Mouse (Mus musculus): ENCODE data around the gene Catsperz. TPM values are rescaled to one million over a fixed set of nuclear protein-coding genes. Genes with fewer than 3 reads are reported as not detected.

Gene Catsperz
- polyA plus RNA-seq, 2 experiments: 5.4 to 5.6 TPM

DNA sequence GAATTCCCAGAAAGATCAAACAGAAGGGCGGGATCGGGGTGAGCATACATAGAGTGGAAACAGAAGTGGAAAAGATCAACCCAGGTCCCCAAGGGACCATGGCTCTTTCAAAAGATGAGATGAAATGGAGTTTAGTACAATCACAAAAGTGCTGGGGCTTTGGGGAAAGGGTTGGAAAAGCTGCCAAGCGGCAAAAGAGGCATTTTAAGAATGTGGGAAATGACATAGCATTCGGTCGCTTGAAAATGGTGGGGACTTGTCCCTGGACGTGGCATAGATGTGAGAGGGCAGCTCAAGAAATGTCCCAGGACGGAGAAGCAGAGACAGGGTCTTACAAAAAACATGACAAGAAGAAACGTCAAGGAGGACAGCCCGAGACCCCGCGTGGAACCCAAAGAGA is 16.2 kb downstream of the Catsperz start:
- Histone ChIP-seq H3K4me1 (ENCODE audit: control insufficient read depth, insufficient read depth, low read length) (peaks cover 12% of the 10 kb centered on the region), H3K4me3 (replicated peaks; ENCODE audit: low read length) (peak overlapping the region; percentile 67), H3K36me3 (ENCODE audit: control insufficient read depth, insufficient read depth, low read length) (peaks cover 48% of the 10 kb centered on the region), H3K27ac (replicated peaks; ENCODE audit: low read depth, low read length) (peak overlapping the region; percentile 99), H3K27me3 (ENCODE audit: control insufficient read depth, insufficient read depth, low read length) (no peaks in the 10 kb centered on the region), H3K9me3 (ENCODE audit: control insufficient read depth, low read length) (no peaks in the 10 kb centered on the region), H3K4me2 (replicated peaks; ENCODE audit: low read depth, low read length, severe bottlenecking) (peak overlapping the region; percentile 82), H3K9ac (ENCODE audit: low read depth, low read length, severe bottlenecking) (peak overlapping the region; percentile 67)
- ATAC-seq (ENCODE audit: low FRiP score, low read depth) (no peak), DNase-seq (ENCODE audit: low spot score) (peak; percentile 31)
- 7% methylated on average over 11 of the region's 11 CpGs for WGBS
- no peak for TF ChIP-seq POLR2A (IDR thresholded peaks at IDR 0.05; ENCODE audit: borderline replicate concordance, extremely low read depth, insufficient read depth, insufficient read length)

DNA sequence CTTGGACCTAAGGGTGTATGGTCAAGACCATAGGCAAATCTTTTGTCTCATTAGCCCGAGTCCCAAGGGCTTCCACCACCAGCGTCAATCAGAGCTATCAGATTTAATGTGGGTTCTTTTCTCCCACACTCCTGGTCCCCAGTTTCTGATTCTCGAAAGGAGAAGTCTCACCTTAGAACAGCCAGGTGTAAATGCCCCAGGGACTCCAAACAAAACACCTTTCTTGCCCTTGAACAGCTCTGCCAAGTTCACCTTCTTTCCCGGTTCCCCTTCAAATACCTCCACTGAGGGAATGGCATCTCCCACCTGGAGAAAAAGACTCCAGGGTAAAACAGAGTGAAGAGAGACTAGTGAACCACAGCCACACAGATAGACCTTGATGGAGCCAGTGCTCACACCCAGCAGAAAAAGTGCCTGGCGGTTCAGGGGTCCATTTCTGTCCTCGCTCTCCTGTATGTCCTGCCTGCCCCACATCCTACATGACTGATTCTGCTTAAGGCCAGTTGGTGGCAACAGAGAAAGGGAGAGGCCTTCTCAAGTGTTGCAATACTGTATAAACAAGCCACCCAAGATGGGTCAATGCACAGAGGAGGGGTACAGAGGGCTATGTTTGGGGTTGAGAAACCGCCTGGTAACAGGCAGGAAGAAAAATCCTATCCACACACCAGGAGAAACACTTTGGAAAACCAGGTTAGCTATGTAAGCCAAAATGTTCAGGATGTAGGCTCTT is 17.2 kb downstream of the Catsperz start:
- peaks cover 43% of the 10 kb centered on the region for H3K36me3 ChIP-seq (ENCODE audit: control insufficient read depth, insufficient read depth, low read length)
- H3K9ac ChIP-seq (ENCODE audit: low read depth, low read length, severe bottlenecking): peak overlapping the region; percentile 2; the same call in 1 of the 2 replicates
- no peak overlapping the region for H3K27ac ChIP-seq (replicated peaks; ENCODE audit: low read depth, low read length)
- ATAC-seq (ENCODE audit: low FRiP score, low read depth) (no peak), DNase-seq (ENCODE audit: low spot score) (no peak)
- no peaks in the 10 kb centered on the region for H3K27me3 ChIP-seq (ENCODE audit: control insufficient read depth, insufficient read depth, low read length)
- peak overlapping the region; percentile 82 for H3K4me2 ChIP-seq (replicated peaks; ENCODE audit: low read depth, low read length, severe bottlenecking)
- no peaks in the 10 kb centered on the region for H3K9me3 ChIP-seq (ENCODE audit: control insufficient read depth, low read length)
- TF ChIP-seq POLR2A (IDR thresholded peaks at IDR 0.05; ENCODE audit: borderline replicate concordance, extremely low read depth, insufficient read depth, insufficient read length): no peak
- H3K4me3 ChIP-seq (replicated peaks; ENCODE audit: low read length): peak overlapping the region; percentile 67
- H3K4me1 ChIP-seq (ENCODE audit: control insufficient read depth, insufficient read depth, low read length): peaks cover 12% of the 10 kb centered on the region
- WGBS: 83% methylated on average over 7 of the region's 7 CpGs

GRCm38 (mm10) chr19:6907094-6907493 is 18.1 kb downstream of the Catsperz start:
- ATAC-seq (ENCODE audit: low FRiP score, low read depth): no peak
- TF ChIP-seq POLR2A (IDR thresholded peaks at IDR 0.05; ENCODE audit: borderline replicate concordance, extremely low read depth, insufficient read depth, insufficient read length): no peak
- Histone ChIP-seq H3K4me3 (replicated peaks; ENCODE audit: low read length) (no peak overlapping the region), H3K9me3 (ENCODE audit: control insufficient read depth, low read length) (no peaks in the 10 kb centered on the region), H3K36me3 (ENCODE audit: control insufficient read depth, insufficient read depth, low read length) (peaks cover 34% of the 10 kb centered on the region), H3K27me3 (ENCODE audit: control insufficient read depth, insufficient read depth, low read length) (no peaks in the 10 kb centered on the region), H3K4me2 (replicated peaks; ENCODE audit: low read depth, low read length, severe bottlenecking) (no peak overlapping the region), H3K27ac (replicated peaks; ENCODE audit: low read depth, low read length) (no peak overlapping the region), H3K9ac (ENCODE audit: low read depth, low read length, severe bottlenecking) (no peak overlapping the region), H3K4me1 (ENCODE audit: control insufficient read depth, insufficient read depth, low read length) (peaks cover 12% of the 10 kb centered on the region)
- WGBS: 95% methylated on average over 8 of the region's 8 CpGs
- DNase-seq (ENCODE audit: low spot score): no peak

- Histone ChIP-seq H3K9ac (ENCODE audit: low read depth, low read length, severe bottlenecking) (no peak overlapping the region), H3K27ac (replicated peaks; ENCODE audit: low read depth, low read length) (no peak overlapping the region), H3K27me3 (ENCODE audit: control insufficient read depth, insufficient read depth, low read length) (no peaks in the 10 kb centered on the region), H3K36me3 (ENCODE audit: control insufficient read depth, insufficient read depth, low read length) (peaks cover 25% of the 10 kb centered on the region), H3K4me2 (replicated peaks; ENCODE audit: low read depth, low read length, severe bottlenecking) (no peak overlapping the region), H3K9me3 (ENCODE audit: control insufficient read depth, low read length) (no peaks in the 10 kb centered on the region), H3K4me1 (ENCODE audit: control insufficient read depth, insufficient read depth, low read length) (peaks cover 12% of the 10 kb centered on the region), H3K4me3 (replicated peaks; ENCODE audit: low read length) (no peak overlapping the region)
- WGBS: 87% methylated on average over 3 of the region's 3 CpGs
- DNase-seq (ENCODE audit: low spot score): no peak
- no peak for ATAC-seq (ENCODE audit: low FRiP score, low read depth)
- TF ChIP-seq POLR2A (IDR thresholded peaks at IDR 0.05; ENCODE audit: borderline replicate concordance, extremely low read depth, insufficient read depth, insufficient read length): no peak
Measured at GRCm38 (mm10) chr19:6906199-6906598, 19.0 kb downstream of the Catsperz start.

GRCm38 (mm10) chr19:6905498-6906159 is 19.6 kb downstream of the Catsperz start:
- WGBS: 91% methylated on average over 11 of the region's 11 CpGs
- Histone ChIP-seq H3K27ac (replicated peaks; ENCODE audit: low read depth, low read length) (no peak overlapping the region), H3K9ac (ENCODE audit: low read depth, low read length, severe bottlenecking) (no peak overlapping the region), H3K4me2 (replicated peaks; ENCODE audit: low read depth, low read length, severe bottlenecking) (no peak overlapping the region), H3K4me1 (ENCODE audit: control insufficient read depth, insufficient read depth, low read length) (peaks cover 12% of the 10 kb centered on the region), H3K36me3 (ENCODE audit: control insufficient read depth, insufficient read depth, low read length) (peaks cover 22% of the 10 kb centered on the region; the same call in 1 of the 2 replicates), H3K4me3 (replicated peaks; ENCODE audit: low read length) (no peak overlapping the region), H3K27me3 (ENCODE audit: control insufficient read depth, insufficient read depth, low read length) (no peaks in the 10 kb centered on the region), H3K9me3 (ENCODE audit: control insufficient read depth, low read length) (no peaks in the 10 kb centered on the region)
- ATAC-seq (ENCODE audit: low FRiP score, low read depth) (no peak), DNase-seq (ENCODE audit: low spot score) (no peak)
- no peak for TF ChIP-seq POLR2A (IDR thresholded peaks at IDR 0.05; ENCODE audit: borderline replicate concordance, extremely low read depth, insufficient read depth, insufficient read length)

Measured in limb, embryonic 14.5 days (tissue).